Mouse (Mus musculus) C2C12 (cell line): ENCODE measurements at regions not wholly inside any gene's neighbourhood (a gene's known extent, or its start where the extent isn't known, plus 50 kb on each side); places are given as distances from the start of the nearest gene placed in this dataset.

Experiments used
- CTCF ChIP-seq: IDR thresholded peaks from one replicate; pipeline ENCODE4 v1.5.1; 2011; ENCODE audit not compliant: control insufficient read depth, insufficient read depth, insufficient read length
- FOSL1 ChIP-seq: IDR thresholded peaks from one replicate; pipeline ENCODE4 v1.8.0; 2011; ENCODE audit warnings: mild to moderate bottlenecking, low read length; ENCODE audit not compliant: poor library complexity, insufficient read depth, severe bottlenecking
- MAX ChIP-seq: IDR thresholded peaks from one replicate; pipeline ENCODE4 v1.6.1; 2011; ENCODE audit warnings: mild to moderate bottlenecking, control low read depth

GRCm38 (mm10) chr14:36646649-36647048 lies 321.9 kb downstream of the Ccser2 start:
- no peak for TF ChIP-seq CTCF
- no peak for TF ChIP-seq MAX
- no peak for TF ChIP-seq FOSL1
